Mouse (Mus musculus) lung, postnatal 0 days (tissue): ENCODE results near the gene Map7. TPM values are rescaled to one million over a fixed set of nuclear protein-coding genes. Genes with fewer than 3 reads are reported as not detected.

Source experiments
- ATAC-seq: fragments of 200-750 bp; cut with Nextera tagmentation; 2 replicates; pipeline ENCODE4 v1.8.0; 2017; ENCODE audit warnings: moderate library complexity
- DNase-seq: peaks from one replicate; pipeline ENCODE4 v3.0.0-alpha.2; 2016; ENCODE audit warnings: low spot score
- H3K27ac ChIP-seq: fragments of 300-500 bp; sonication (generic); 2 replicates; pipeline ENCODE4 v1.5.1; 2014; ENCODE audit warnings: antibody characterized with exemption, mild to moderate bottlenecking, low read length, mixed read lengths
- H3K27me3 ChIP-seq: fragments of 300-500 bp; sonication (generic); replicated peaks from 2 replicates; pipeline ENCODE4 v1.6.1; 2014; ENCODE audit warnings: low read length, mixed read lengths; ENCODE audit not compliant: insufficient read depth
- H3K36me3 ChIP-seq: fragments of 300-500 bp; sonication (generic); 2 replicates; pipeline ENCODE4 v1.6.1; 2014; ENCODE audit warnings: low read length, mixed read lengths; ENCODE audit not compliant: insufficient read depth
- H3K4me1 ChIP-seq: fragments of 300-500 bp; sonication (generic); 2 replicates; pipeline ENCODE4 v1.6.1; 2014; ENCODE audit warnings: antibody characterized with exemption, low read depth, low read length, mixed read lengths; ENCODE audit not compliant: insufficient read depth
- H3K4me2 ChIP-seq: fragments of 300-500 bp; sonication (generic); replicated peaks from 2 replicates; pipeline ENCODE4 v1.6.1; 2014; ENCODE audit warnings: low read depth, mild to moderate bottlenecking, low read length, moderate library complexity, mixed read lengths
- H3K4me3 ChIP-seq: fragments of 300-500 bp; sonication (generic); 2 replicates; pipeline ENCODE4 v1.5.1; 2014; ENCODE audit warnings: low read depth, low read length
- H3K9ac ChIP-seq: fragments of 300-500 bp; sonication (generic); replicated peaks from 2 replicates; pipeline ENCODE4 v1.6.1; 2014; ENCODE audit warnings: low read depth, mild to moderate bottlenecking
- H3K9me3 ChIP-seq: fragments of 300-500 bp; sonication (generic); 2 replicates; pipeline ENCODE4 v1.6.1; 2016; ENCODE audit warnings: low read length, mixed read lengths
- CTCF ChIP-seq: IDR thresholded peaks from 2 replicates; pipeline ENCODE4 v1.5.1; 2016; ENCODE audit warnings: antibody characterized with exemption, mild to moderate bottlenecking
- EP300 ChIP-seq: IDR thresholded peaks from 2 replicates; pipeline ENCODE4 v1.6.1; 2016; ENCODE audit warnings: antibody characterized with exemption, mild to moderate bottlenecking, control low read depth
- whole genome bisulfite sequencing: fragments of 180-500 bp; shearing (Covaris S2); extraction: QIAGEN DNeasy Blood & Tissue Kit; methylation state at CpG from one replicate; pipeline ENCODE4 v1.1.7; 2014; 5-methylcytosine and 5-hydroxymethylcytosine counted together
- polyA plus RNA-seq: library from polyadenylated mRNA; unstranded; fragments of >200 nt; fragmentation: Nextera tagmentation; extraction: Ambion mirVana; gene quantifications from 2 replicates; pipeline ENCODE4 v1.2.1, GENCODE M21; 2015

The Map7 gene
- polyA plus RNA-seq: 12.9 and 14.4 TPM in 2 replicates

- H3K4me1 ChIP-seq: no peaks in the 10 kb centered on the region
- DNase-seq (peak; percentile 26), ATAC-seq (no peak)
- peak within 1 kb of the TSS; percentile 81 for H3K4me3 ChIP-seq
- no peaks in the 10 kb centered on the region for H3K27me3 ChIP-seq
- H3K27ac ChIP-seq: peak within 1 kb of the TSS; percentile 82
- no peak for TF ChIP-seq EP300
- TF ChIP-seq CTCF: no peak
- WGBS: 3% methylated on average over 48 of the region's 51 CpGs
- H3K9ac ChIP-seq: peak within 1 kb of the TSS; percentile 81
- no peaks in the 10 kb centered on the region for H3K9me3 ChIP-seq
- H3K4me2 ChIP-seq: peak within 1 kb of the TSS; percentile 96
- H3K36me3 ChIP-seq: no peaks in the 10 kb centered on the region
Measured at GRCm38 (mm10) chr10:20148130-20148772, at the start of gene Map7. TSS of gene Map7 (plus strand) at chr10:20148471.

- Histone ChIP-seq H3K4me2 (no peak overlapping the region), H3K4me3 (no peak overlapping the region), H3K27me3 (no peaks in the 10 kb centered on the region), H3K4me1 (peaks cover 4% of the 10 kb centered on the region; the same call in 1 of the 2 replicates), H3K9ac (no peak overlapping the region), H3K9me3 (no peaks in the 10 kb centered on the region), H3K36me3 (peaks cover 4% of the 10 kb centered on the region), H3K27ac (no peak overlapping the region)
- ATAC-seq: no peak
- TF ChIP-seq CTCF: no peak
- no peak for TF ChIP-seq EP300
- WGBS: 96% methylated on average over 6 of the region's 6 CpGs
- no peak for DNase-seq
Measured at GRCm38 (mm10) chr10:20101456-20101855, 46.8 kb upstream of the Map7 start.

GRCm38 (mm10) chr10:20104271-20104931, 43.9 kb upstream of the Map7 start:
- TF ChIP-seq EP300 (peak; percentile 99), CTCF (no peak)
- Histone ChIP-seq H3K4me3 (no peak overlapping the region), H3K36me3 (peaks cover 7% of the 10 kb centered on the region), H3K9ac (no peak overlapping the region), H3K9me3 (no peaks in the 10 kb centered on the region), H3K4me1 (peaks cover 4% of the 10 kb centered on the region; the same call in 1 of the 2 replicates), H3K4me2 (no peak overlapping the region), H3K27me3 (no peaks in the 10 kb centered on the region), H3K27ac (peak overlapping the region; percentile 71)
- ATAC-seq: peak; percentile 96
- WGBS: 38% methylated on average over 8 of the region's 8 CpGs
- peak; percentile 98 for DNase-seq

GRCm38 (mm10) chr10:20105575-20105974, 42.7 kb upstream of the Map7 start:
- Histone ChIP-seq H3K9ac (no peak overlapping the region), H3K9me3 (no peaks in the 10 kb centered on the region), H3K4me2 (no peak overlapping the region), H3K4me1 (peaks cover 4% of the 10 kb centered on the region; the same call in 1 of the 2 replicates), H3K27me3 (no peaks in the 10 kb centered on the region), H3K27ac (no peak overlapping the region), H3K4me3 (no peak overlapping the region), H3K36me3 (0 out of 2 replicates have a peak, but pooled peaks cover 4% of the 10 kb centered on the region)
- DNase-seq (no peak), ATAC-seq (no peak)
- WGBS: 81% methylated on average over 4 of the region's 4 CpGs
- TF ChIP-seq CTCF: no peak

- Histone ChIP-seq H3K9ac (no peak overlapping the region), H3K36me3 (0 out of 2 replicates have a peak, but pooled peaks cover 4% of the 10 kb centered on the region), H3K27ac (no peak overlapping the region), H3K4me2 (no peak overlapping the region), H3K4me3 (no peak overlapping the region), H3K4me1 (peaks cover 4% of the 10 kb centered on the region; the same call in 1 of the 2 replicates), H3K9me3 (no peaks in the 10 kb centered on the region), H3K27me3 (no peaks in the 10 kb centered on the region)
- 86% methylated on average over 14 of the region's 14 CpGs for WGBS
- ATAC-seq (no peak), DNase-seq (no peak)
- TF ChIP-seq EP300: no peak
Measured at GRCm38 (mm10) chr10:20107031-20107430, 41.2 kb upstream of the Map7 start.

GRCm38 (mm10) chr10:20111508-20111907, 36.8 kb upstream of the Map7 start:
- 66% methylated on average over 5 of the region's 5 CpGs for WGBS
- H3K9ac ChIP-seq: no peak overlapping the region
- ATAC-seq (no peak), DNase-seq (no peak)
- no peaks in the 10 kb centered on the region for H3K4me1 ChIP-seq
- TF ChIP-seq CTCF: no peak
- TF ChIP-seq EP300: no peak
- H3K27me3 ChIP-seq: no peaks in the 10 kb centered on the region
- no peak overlapping the region for H3K4me2 ChIP-seq
- H3K36me3 ChIP-seq: 0 out of 2 replicates have a peak, but pooled peaks cover 4% of the 10 kb centered on the region
- no peak overlapping the region for H3K4me3 ChIP-seq
- H3K9me3 ChIP-seq: no peaks in the 10 kb centered on the region
- H3K27ac ChIP-seq: no peak overlapping the region
